ENCODE assay signal across 2 mouse cellular contexts in the genomic region with DNA sequence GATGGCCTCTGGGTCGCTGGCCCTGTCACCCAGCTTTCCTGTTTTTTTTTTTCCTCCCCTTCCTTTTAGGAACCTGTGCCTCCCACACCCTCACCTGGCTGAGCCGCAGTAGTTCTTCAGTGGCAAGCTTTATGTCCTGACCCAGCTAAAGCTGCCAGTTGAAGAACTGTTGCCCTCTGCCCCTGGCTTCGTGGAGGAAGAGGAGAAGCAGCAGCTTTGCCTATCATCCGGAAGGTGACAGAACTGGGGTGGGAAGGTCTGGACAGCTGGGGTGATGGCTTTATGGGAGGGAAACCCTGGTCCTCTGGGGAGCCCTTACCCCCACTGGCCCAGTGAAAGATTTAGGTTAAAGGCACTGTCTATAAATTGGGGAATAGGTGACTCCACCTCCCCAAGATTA.
TF ChIP-seq lines count a peak whose summit lies in the region.

No protein-coding gene starts in this region.

TF ChIP-seq in C2C12, 6 proteins besides CTCF, POLR2A, EP300 and RAD21:
- TF ChIP-seq MYOD1 (IDR thresholded peaks at IDR 0.05; ENCODE audit: control insufficient read depth, insufficient read length, low read depth) (no peak), MAX (IDR thresholded peaks at IDR 0.05) (no peak), CEBPB (IDR thresholded peaks at IDR 0.05; ENCODE audit: low read depth) (no peak), FOSL1 (IDR thresholded peaks at IDR 0.05; ENCODE audit: insufficient read depth, low read length, poor library complexity, severe bottlenecking) (no peak), USF1 (IDR thresholded peaks at IDR 0.05; ENCODE audit: low read depth) (no peak), MYOG (IDR thresholded peaks at IDR 0.05; ENCODE audit: control insufficient read depth, extremely low read depth, insufficient read length) (no peak)

TF ChIP-seq in MEL, 35 proteins besides CTCF, POLR2A, EP300 and RAD21:
- no peak for TF ChIP-seq JUND (IDR thresholded peaks at IDR 0.05; ENCODE audit: low read depth, low read length)
- TF ChIP-seq USF1 (IDR thresholded peaks at IDR 0.05; ENCODE audit: low read depth, low read length): no peak
- no peak for TF ChIP-seq HCFC1 (IDR thresholded peaks at IDR 0.05; ENCODE audit: low read depth, low read length)
- TF ChIP-seq KAT2A (conservative IDR thresholded peaks at IDR 0.05; ENCODE audit: low read depth, low read length): no peak
- no peak for TF ChIP-seq GATA1 (IDR thresholded peaks at IDR 0.05; ENCODE audit: low read depth, low read length)
- TF ChIP-seq USF2 (IDR thresholded peaks at IDR 0.05; ENCODE audit: borderline replicate concordance in 1 of 2, insufficient read depth in 1 of 2, low read depth in 1 of 2, low read length in 2 of 2): no peak
- TF ChIP-seq MAX (IDR thresholded peaks at IDR 0.05; ENCODE audit: low read length): no peak
- no peak for TF ChIP-seq SMC3 (IDR thresholded peaks at IDR 0.05; ENCODE audit: low read depth, low read length)
- TF ChIP-seq TAL1 (IDR thresholded peaks at IDR 0.05; ENCODE audit: low read length): no peak
- no peak for TF ChIP-seq MEF2A (IDR thresholded peaks at IDR 0.05; ENCODE audit: extremely low read depth, insufficient replicate concordance, low read depth, low read length, poor library complexity, severe bottlenecking)
- no peak for TF ChIP-seq UBTF (IDR thresholded peaks at IDR 0.05; ENCODE audit: borderline replicate concordance, insufficient read depth, low read depth, low read length)
